Mouse (Mus musculus) spleen, adult 18-20 months (tissue): ENCODE measurements around the gene Gm40193.
"Not testable (repeated sequence)": the region's sequence is repeated elsewhere in the genome, so short reads cannot be mapped to it uniquely, and the experiment has no call there.

Source experiments
- DNase-seq, 2 experiments: peaks; one replicate each; pipeline ENCODE4 v3.0.0; 2022; ENCODE audit warnings: mixed read lengths in 2 of 2

Gene Gm40193

DNA sequence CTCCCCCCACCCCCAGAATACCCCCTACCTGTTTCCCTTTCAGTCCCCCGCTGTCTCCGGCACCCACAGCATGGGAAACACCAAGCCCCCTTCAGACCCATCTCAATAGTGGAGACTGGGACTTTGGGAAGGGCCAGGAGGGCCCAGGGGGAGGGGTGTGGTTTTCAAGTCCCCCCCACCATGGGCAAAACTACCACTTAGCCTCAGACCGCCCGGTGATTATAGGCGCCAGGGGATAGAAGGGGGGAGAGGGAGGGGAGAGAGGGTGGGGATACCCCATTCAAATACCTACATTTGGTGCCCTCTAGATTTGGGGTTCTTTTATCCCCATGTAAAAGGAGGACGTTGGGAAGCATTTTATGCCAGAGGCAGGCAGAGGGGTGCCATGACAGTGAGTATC, at the start of gene Gm40193:
TSS of gene Gm40193 (minus strand) at position 101 of the 400 bp plus-strand sequence.
- DNase-seq, result no peak

GRCm38 (mm10) chr11:70582196-70582595, 49.5 kb upstream of the Gm40193 start:
- DNase-seq, result no peak

- DNase-seq, result no peak
These were observed 48.2 kb upstream of the Gm40193 start for GRCm38 (mm10) chr11:70580921-70581320.

DNA sequence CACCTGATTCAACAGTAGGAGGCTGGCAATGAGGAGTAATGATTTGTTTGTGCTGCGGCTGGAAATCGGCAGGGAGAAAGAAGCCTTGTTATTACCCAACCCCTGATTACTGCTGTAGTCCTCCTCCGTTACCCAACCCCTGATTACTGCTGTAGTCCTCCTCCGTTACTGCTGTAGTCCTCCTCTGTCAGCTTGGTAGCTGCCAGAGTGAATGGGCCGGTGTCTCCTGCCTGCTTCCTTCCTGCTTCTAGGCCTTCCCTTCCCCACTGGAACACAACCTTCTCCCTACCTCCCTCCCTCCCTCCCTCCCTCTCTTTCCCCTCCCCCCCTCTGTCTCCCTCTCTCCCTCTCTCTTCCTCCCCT, 47.6 kb upstream of the Gm40193 start:
- DNase-seq, result no peak

DNA sequence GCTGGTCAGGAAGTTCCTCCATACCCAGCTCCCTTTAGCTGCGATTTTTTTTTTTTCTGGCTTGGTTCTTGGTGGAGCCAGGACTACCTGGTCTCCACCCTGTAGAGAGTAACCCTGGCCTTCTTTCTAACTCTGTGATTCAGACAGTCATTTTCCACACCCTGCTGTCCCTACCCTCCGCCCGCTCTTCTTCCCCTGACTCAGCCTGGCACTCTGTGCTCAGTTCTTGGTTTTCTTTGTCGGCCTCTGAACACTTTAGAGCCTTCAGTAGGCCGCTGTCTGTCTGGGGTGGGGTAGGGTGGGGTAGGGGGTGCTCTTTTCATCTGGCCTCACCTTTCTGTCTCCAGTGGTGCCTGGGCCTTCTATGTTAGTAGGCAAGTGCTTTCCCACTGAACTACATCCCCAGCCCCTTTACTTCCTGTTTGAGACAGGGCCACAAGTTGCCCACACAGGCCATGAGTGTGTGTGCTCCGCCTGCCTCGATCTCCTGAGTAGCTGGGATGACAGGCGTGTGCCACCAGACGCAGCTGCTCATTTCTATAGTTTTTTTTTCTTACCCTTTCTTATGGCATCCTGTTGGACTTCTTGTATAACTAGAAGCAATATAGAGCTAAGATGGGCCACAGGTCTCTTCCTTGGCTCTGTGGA, 47.1 kb upstream of the Gm40193 start:
- DNase-seq, result no peak

GRCm38 (mm10) chr11:70578962-70579361, 46.2 kb upstream of the Gm40193 start:
- no peak for DNase-seq

GRCm38 (mm10) chr11:70577201-70577600, 44.5 kb upstream of the Gm40193 start:
- DNase-seq, result no peak

DNA sequence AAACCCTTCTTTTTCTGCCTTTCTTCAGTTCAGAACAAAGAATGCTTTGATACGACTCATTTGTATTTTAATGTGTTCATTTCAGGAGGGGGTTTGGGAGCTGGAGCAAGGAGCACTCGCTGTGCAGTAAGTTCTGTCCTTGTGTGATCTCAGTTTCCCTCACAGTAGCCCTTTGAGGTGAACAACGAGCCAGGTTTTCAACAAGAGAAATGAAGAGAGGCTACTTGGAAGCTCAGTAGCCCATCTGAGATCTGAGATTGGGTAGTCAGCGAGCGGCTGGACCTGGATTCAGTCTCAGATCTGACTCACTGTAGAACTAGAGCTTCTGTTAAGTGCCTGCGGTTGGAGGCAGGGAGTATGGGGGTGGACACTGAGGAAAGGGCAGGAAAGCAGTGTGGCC, 41.1 kb upstream of the Gm40193 start:
- no peak for DNase-seq

DNA sequence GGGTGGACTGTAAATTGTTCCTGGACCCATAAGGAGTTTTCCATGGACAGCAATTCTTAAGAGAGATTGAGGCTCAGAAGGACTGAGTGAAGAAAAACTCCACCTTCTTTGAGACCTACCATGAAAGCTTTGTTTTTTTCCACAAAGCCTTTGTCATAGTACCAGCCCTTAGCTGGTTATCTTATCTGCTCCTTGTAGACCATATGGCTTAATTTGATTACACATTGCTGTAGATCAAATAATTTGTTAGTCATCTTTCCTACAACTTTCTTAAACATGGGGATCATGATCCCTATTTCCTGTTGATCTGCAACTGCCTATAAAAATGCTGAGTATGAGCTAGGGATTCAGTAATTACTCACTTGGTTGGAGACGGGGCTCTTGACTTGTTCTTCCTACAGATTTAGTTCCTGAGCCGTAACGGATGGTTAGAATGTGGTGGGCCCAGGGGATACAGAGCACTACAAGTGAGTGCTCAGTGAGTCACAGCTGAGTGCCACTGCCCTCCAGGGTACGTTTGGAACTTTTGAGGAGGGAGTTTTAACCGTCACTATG, 39.7 kb upstream of the Gm40193 start:
- no peak for DNase-seq

GRCm38 (mm10) chr11:70571641-70572040, 38.9 kb upstream of the Gm40193 start:
- DNase-seq, result no peak

- not testable (repeated sequence) for DNase-seq
These were observed 37.9 kb upstream of the Gm40193 start for GRCm38 (mm10) chr11:70570614-70571013.

DNA sequence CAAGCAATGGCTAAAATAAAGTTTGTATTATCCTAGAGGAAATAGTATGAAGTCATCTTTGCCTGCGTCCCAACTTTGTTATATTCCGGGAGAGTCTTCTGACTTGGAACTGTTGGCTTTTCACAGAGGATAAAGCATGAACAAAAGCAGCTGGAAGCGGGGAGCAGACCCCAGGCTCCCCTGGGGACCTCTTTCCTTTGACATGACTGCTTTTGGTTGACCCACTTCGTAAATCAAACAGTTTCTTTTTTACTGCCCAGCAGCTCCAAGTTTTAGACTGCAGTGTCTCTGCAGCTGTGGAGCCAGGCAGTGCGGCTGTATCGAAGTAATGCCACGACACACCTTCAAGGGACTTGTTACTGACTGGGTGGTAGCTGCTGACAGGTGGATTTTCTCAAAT, 33.8 kb upstream of the Gm40193 start:
- no peak for DNase-seq

DNA sequence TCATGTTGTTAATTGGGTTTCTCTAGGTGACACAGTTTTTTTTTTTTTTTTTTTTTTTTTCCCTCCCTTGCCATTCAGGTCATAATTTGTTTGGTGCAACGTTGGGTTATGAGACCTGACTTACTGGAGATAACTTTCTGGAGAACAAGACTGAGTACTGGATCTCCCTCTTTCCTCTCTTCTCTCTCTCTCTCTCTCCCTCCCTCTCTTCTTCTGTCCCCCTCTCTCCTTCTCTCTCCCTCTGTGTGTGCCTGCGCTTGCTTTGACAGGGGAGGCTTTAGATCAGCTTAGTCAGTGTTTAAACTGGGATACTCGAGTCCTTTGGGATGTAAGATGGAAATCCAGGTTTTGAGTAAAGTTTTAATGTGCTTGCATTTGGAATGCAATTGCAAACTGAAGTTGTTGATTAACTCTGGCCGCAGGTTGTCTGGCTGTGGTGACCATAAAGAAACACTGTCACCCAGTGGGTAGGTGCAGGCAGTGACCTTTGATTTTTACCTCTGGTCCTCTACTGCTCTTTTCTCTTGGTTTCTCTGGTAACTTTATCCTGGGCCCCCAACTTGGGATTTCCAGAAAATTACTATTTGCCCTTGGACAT, 31.6 kb upstream of the Gm40193 start:
- DNase-seq, result no peak

DNA sequence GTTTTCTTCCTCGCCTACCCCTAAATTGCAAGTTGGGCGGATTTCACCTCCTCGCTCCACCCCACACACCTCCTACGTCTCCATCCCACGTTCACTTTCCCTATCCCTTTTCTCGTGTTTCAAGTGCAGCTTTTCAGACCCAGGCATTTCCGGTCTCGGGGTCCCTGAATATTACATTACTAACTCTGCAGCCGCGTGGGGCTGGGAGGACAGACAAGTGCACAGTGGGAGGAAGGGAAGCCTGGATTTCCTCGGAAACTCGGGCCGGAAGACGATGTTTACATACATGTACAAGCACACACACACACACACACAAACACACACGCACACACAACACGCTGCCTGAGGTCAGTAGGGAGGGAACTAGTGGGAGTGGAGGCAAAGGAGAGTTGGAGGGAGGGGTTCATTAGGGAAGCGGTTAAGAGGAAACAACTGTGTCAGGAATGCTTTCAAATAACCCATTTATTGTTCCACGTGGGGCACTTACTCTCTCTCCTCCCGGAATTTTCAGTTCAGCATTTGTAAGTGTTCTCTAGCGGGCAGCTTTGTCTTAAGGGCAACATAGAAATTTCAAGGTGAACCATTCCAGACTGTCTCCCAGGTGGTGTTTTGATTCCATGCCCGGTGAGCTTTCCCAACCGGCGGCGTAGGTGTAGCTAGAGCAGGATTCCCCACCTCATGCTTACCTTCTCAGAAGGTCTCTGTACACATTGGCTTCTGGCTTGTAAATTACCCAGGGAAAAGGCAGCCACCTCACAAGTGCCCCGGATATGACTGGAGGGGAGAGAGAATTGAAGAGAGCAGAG, 30.9 kb upstream of the Gm40193 start:
- DNase-seq, result peak in 1 of 2 experiments; percentile 17

- no peak for DNase-seq
These were observed 30.3 kb upstream of the Gm40193 start for GRCm38 (mm10) chr11:70562995-70563469.

- peak; percentile 82 to 87 for DNase-seq
These were observed 29.7 kb upstream of the Gm40193 start, which contains the start of gene Mink1 for GRCm38 (mm10) chr11:70562287-70562994. Gene Mink1 (plus strand): TSS chr11:70562881.

- DNase-seq, result no peak
These were observed 29.2 kb upstream of the Gm40193 start for GRCm38 (mm10) chr11:70561937-70562286.

DNA sequence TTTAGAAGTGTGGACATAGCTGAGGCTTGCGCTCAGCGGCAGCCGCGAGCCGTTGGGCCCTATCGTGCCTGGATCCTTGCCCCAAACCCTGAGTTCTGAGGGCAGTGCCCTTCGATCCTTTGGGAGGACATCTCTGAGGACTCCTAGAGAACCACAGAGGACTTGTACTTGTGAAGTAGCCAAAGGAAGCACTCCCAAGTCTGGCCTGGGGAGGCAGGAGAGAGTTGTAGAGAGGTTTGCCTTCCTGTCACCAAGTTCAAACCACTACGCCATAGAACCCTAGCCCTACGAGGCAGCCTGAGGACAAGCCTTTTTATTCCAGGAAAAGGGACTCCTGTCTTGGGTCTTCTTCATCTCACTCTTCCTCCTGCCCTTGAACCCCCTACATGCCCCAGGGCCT, 24.8 kb upstream of the Gm40193 start:
- no peak for DNase-seq

- no peak for DNase-seq
These were observed 21.2 kb upstream of the Gm40193 start for GRCm38 (mm10) chr11:70553940-70554339.

GRCm38 (mm10) chr11:70551526-70551925, 18.8 kb upstream of the Gm40193 start:
- no peak for DNase-seq

DNA sequence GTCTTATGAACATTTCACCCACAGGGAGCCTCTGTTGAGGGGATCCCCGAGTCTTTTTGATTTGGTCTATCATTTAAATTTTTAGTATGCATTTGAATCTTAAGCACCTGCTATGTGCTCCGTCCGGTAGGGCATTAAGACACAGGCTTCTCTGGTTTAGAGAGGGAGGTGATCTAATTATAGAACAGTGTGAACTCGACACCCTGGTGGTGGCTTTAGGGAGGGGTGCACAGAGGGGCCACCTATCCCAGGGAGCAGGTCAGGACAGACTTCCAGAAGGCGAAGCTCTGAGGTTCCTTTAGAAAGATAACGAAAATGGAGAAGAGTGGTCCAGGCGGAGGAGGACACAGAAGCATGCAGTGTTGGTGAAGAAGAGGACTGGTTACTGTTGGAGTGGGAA, 11.8 kb upstream of the Gm40193 start:
- DNase-seq, result no peak

DNA sequence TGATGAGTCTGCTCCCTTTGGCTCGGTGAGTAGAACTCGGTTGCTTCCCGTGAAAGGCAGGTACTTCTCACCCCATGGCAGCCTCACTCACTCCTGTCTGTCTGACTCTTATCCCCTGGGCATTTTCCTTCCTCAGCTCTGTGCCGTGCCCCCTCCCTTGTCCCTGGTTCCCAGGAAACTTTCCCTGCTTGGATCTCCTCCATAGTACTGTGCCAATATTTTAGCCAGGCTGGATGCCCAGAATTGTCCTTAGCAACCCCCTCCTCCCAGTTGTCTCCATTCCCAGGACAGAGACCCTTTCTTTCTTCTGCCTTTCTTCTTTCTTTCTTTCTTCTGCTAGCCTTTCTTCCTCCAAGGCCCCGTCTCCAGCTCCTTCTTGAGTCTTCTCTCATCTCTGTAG, 8.7 kb upstream of the Gm40193 start:
- no peak for DNase-seq

- no peak for DNase-seq
These were observed 8.2 kb upstream of the Gm40193 start for GRCm38 (mm10) chr11:70540928-70541327.
